Mouse (Mus musculus): ENCODE results near the gene Exoc6.

The Exoc6 gene

DNA sequence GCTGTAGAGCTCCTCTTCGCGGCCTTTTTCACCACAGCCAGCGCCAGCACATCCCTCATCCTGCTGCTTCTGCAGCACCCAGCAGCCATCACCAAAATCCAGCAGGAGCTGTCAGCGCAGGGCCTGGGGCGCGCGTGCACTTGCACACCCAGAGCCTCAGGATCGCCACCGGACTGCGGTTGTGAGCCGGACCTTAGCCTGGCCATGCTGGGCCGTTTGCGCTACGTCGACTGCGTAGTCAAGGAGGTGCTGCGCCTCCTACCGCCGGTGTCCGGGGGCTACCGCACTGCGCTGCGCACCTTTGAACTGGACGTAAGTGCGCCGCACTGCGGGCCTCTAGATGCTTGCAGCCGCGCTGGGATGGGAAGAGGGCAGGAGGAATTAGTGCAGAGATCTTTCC, 140.5 kb downstream of the Exoc6 start:
- no peak for DNase-seq (ENCODE audit: low spot score in 2 of 2)

DNA sequence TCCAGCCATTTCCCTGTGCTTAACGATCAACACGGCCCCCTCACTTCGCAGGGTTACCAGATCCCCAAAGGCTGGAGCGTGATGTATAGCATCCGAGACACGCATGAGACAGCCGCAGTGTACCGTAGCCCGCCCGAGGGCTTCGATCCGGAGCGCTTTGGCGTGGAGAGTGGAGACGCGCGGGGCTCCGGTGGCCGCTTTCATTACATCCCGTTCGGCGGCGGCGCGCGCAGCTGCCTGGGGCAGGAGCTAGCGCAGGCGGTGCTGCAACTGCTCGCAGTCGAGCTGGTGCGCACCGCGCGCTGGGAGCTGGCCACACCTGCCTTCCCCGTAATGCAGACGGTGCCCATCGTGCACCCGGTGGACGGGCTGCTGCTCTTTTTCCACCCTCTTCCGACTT, 142.7 kb downstream of the Exoc6 start:
- DNase-seq (ENCODE audit: low spot score in 2 of 2), result peak in 1 of 2 experiments; percentile 37

DNA sequence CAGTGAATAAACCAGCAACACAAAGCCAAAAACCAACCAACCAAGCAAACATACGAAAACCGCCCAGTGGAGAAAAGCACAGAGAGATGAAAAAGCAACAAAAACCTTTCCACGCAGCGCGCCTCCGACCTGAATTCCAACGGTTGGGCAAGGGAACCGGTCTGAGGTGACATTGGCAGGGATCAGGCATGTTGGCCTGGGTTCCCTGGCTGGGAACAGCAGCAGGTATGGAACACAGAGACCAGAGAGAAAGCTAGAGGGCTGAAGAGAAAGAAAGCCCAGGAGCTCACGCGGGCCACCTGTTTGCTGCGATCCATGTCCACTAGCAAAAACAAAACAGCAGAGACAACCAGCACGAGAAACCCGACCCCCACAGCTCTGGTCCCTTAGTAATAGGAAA, 144.9 kb downstream of the Exoc6 start:
- DNase-seq (ENCODE audit: low spot score in 2 of 2), result no peak

DNA sequence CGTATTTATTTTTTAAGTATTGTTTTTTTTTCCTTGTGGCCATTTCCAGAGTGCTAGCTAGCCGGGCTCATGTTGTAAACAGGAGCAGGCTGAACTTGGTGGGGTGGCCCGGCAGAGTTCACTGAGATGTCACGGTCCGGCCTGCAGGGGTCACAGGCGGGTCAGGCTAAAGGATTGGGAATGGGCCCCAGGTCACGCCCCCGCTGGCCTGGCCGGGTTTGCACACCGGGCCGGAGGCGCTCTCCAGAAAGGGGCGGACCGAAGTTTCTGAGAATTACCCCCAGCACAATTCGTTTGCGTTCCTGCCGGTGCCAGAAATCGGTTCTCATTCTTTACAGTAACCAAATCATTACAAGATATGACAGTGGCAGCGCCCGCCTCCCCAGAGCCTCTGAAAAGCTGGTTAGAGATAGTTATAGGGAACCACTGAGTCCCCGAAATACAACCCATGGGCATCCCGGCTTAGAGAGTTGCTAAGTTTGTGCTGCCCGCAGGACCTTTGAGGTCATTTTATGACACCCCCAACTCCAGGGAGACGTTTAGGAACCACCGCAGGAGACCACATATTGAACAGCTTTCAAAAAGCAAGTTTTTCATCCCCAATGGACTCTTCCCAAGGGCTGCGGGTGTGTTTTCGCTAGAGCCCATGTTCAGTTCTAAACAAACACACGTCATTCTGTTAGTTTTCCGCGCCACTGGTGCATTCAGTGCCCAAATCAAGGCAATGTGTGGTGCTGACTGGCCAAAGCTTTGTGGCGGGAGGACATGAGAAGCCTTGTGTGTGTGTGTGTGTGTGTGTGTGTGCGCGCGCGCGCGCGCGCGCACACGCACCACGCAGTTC, 145.8 kb downstream of the Exoc6 start:
- no peak for DNase-seq (ENCODE audit: low spot score in 2 of 2)

DNA sequence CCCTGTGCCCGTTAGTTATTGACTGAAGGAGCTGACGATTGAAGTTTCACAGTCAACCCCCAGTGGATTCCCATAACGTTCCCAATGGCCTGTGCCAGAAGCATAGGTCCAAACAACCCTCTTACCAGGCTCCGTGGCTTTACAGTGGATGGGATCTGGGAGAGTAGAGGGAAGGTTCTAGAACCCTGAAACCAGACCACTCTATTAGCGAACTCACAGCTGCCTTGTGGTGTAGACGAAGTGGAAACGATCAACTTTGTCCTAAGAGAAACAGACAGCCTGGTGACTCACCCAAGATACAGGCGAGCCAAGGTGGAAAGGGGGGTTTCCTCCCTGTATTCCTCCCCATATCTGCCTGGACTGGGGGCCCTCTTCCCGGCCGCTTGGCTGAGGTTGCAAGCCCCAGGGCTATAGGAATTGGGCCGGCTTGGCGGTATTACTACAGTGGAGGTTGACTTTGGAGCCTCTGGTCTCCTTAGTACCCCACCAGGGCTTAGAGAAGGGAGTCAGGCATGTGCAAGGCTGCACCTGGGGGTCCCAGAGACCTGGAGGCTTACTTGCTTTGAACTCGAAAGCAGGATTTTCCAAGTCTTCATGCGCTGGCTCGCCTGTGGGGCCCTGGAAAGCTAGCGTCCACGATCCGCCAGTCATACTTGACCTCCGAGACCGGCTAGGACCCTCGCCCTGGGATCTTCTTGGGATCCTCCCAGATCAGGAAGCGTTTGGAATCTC, 146.6 kb downstream of the Exoc6 start:
- no peak for DNase-seq (ENCODE audit: low spot score in 2 of 2)

DNA sequence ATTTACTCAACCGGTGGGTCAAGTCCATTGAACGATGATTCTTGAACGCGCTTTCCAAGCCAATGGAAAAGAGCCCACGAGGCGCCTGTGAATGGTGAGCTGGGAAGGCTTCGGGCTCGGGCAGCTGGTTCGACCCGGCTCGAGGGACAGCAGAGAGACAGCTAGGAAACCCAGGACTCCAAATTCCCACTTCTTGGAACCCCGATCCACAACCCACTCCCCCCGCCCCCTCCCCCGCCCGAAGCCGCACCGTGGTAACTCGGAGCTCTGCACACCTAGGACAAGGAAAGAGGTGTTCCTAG, 147.1 kb downstream of the Exoc6 start:
- DNase-seq (ENCODE audit: low spot score in 2 of 2), result no peak

DNA sequence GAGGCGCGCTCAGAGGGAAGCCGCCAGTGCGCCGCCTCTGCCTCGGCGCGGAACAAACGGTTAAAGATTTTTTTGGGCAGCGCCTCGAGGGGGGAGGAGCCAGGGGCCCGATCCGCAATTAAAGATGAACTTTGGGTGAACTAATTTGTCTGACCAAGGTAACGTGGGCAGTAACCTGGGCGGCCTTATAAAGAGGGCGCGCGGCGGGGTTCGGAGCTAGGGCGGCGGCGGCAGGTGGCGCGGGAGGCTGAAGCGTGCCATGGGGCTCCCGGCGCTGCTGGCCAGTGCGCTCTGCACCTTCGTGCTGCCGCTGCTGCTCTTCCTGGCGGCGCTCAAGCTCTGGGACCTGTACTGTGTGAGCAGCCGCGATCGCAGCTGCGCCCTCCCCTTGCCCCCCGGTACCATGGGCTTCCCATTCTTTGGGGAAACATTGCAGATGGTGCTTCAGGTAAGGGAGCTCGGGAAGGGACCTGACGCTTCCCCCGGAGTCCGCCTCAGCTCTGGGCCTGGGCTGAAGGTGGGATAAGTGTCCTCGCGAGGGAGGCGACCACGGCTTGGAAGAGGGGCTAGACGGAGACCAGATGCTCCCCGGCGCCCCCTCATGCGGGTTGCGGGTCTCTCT, 147.5 kb downstream of the Exoc6 start, which contains the start of gene Cyp26a1:
Gene Cyp26a1 (plus strand): TSS at position 148 of the 622 bp plus-strand sequence.
- no peak for DNase-seq (ENCODE audit: low spot score in 2 of 2)

DNA sequence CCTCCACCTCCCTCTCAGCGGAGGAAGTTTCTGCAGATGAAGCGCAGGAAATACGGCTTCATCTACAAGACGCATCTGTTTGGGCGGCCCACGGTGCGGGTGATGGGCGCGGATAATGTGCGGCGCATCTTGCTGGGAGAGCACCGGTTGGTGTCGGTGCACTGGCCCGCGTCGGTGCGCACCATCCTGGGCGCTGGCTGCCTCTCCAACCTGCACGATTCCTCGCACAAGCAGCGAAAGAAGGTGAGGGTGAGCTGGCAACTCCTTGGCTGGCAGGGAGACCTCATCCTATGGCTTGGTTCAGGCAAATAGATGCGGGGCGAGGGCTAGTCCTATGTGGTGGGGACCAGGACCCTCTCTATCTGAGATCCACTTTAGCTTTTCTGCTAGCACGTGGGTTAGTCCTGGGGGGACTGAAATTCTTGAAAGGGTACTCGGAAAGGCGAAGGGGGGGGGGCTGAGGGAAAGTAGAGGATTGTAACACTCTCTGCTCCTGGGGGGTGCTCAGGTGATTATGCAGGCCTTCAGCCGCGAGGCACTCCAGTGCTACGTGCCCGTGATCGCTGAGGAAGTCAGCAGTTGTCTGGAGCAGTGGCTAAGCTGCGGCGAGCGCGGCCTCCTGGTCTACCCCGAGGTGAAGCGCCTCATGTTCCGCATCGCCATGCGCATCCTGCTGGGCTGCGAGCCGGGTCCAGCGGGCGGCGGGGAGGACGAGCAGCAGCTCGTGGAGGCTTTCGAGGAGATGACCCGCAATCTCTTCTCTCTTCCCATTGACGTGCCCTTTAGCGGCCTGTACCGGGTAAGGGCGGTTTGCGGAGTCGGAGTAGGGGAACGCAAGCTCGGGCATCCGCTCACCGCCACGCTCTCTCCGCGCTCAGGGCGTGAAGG, 148.3 kb downstream of the Exoc6 start:
- no peak for DNase-seq (ENCODE audit: low spot score in 2 of 2)

DNA sequence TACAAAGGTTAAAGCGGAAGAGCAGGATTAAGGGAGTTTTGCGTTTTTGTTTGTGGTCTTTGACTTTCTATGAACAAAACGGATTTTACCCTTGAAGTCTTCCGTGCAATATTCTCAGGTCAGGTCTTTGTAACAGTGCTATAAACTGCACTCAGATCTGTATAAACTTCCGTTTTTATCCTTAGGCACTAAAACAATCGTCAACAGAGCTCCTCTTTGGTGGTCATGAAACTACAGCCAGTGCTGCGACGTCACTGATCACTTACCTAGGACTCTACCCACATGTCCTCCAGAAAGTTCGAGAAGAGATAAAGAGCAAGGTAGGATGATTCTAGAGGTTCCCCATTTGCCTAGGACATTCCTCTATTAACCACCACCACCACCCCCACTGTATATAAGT, 149.5 kb downstream of the Exoc6 start:
- no peak for DNase-seq (ENCODE audit: low spot score in 2 of 2)

DNA sequence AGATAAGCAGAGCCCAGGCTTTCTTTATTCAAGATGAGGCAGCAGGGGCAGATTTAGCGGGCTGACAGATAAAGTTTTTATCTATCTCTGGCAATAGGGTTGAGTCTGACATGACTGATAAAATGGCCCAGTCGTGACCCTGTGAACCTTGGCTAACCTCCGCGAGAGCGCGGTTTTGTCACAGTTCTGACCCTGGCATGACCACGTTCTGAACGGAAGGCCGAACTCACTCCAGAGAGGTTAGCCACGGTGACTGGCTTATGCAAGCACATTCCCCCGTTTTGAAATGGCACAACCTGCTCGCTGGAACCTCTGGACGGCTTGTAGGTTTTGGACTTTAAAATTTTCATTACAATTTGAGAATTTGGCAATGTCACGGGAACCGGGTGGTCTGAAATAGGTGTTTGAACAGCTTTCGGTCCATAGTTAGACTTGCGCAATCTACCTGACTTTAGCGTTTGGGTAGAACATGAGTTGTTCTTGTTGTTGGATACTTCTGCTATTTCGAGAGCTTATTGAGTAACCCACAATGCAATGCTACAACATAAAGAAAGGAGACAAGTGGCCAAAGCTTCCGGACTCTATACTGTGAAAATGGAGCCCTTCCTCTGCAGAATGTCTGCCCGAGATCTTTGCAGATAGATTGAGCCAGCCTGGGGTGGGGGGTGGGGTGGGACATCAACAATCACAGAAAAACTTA, 152.3 kb downstream of the Exoc6 start:
- no peak for DNase-seq (ENCODE audit: low spot score in 2 of 2)

DNA sequence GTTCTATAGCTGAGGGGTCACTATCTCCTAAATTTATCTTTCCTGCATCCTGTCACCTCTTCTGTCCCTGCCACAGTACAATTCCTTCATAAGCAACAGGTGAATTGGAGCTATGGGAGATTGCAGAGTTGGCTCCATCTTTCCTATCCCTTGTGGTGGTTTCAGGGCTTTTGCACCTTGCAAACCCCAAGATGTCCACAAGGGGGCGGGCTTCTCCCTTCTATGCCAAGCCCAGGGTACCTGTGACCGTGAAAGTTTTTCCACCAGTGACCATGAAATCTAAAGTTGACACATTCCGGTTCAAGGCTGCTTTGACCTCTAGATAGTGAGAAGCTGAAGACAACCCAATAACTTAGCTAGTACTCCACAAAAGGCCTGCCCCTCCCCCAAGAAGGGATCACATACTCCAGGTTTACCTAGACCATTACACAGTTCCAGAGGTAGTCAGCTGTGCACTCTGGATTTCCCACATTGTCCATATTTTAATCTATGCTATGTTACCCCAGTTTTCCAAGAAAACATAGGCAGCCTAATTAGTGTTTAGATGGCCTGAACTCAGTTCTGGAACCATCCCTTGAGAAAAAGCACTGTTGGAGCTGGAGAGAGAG, 153.8 kb downstream of the Exoc6 start:
- DNase-seq (ENCODE audit: low spot score in 2 of 2), result peak in 1 of 2 experiments; percentile 71

DNA sequence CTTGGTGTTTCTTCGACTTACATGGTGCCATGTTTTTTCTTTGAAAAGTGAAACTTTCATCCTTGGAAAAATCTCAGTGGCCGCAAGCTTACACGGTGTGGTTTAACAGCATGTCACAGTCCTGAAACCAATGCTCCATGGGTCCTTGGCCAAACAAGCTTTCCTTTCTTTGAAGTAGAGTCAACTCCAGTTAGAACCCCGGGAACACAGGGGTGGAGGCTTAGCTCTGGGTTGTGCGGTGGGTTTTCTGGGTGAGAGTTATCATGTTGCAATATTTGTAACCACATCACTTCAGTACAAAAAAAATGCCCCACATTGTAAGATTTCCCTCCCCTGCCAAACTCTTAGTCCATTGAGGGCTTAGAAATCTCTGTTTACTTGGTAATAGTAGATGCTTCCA, 155.5 kb downstream of the Exoc6 start:
- no peak for DNase-seq (ENCODE audit: low spot score in 2 of 2)

DNA sequence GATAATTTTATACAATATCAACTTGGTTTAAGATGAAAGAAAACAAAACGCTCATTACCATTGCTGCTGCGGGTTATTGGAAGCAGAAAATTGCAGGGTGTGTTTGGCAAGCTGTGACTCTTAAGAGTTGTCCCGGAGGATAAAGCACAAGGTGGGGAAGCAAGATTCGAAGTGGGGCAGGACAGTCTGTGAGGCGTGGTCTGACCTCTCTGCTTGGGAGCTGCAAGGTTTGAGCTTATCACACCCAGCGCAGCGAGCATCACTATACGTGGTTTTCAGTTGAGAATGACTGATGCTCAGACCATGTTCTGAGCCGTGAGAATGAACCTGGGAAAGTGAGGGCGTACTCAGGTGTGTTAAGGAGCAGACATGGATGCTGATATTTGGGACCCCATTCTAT, 164.5 kb downstream of the Exoc6 start:
- no peak for DNase-seq (ENCODE audit: low spot score in 2 of 2)

DNA sequence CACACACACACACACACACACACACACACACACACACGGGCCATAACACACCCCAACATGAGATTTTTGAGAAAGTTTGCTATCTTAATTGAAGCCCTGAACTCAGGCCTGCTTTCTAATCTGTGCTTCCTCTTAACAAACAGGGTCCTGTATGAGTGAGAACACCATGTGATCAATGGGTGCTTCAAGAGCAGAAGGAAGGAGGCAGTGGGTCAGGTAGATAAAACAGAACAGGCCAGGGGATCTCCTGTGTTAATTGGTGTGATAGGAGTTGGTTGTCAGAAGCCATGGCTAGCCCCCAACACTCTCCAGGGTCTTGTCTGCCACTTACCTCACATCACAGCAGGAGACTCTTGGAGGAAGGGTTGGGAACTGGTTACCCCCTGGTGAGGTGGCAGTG, 165.8 kb downstream of the Exoc6 start:
- no peak for DNase-seq (ENCODE audit: low spot score in 2 of 2)

DNA sequence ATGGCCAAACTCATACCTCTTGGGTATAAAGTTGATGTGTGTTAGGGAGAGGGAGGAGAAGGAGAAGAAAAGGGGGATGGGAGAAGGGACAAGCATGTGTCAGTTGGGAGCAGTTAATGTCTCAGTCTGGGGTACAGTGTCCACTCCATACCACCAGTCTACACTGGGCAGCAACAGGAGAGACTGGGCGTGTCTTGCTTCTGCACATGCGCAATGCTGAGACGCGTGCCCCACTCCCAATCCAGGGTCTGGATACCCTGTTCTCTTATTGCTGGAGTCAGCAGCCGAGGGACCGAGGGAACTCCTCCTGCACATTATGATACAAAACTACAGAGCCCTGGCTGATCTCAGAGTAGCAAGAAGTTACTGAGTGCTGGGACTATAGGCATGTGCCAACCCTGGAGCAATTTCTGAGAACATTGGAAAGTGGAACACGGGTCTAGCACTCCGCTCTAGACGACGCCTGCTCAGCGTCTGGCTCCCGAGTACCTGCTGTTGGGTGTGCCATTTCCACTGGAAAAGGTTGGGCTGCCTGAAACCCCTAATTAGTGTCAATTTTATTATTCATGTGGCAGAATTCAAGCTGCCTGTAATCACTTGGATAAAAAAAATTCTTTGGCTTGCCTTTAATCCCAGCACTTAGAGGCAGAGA, 166.4 kb downstream of the Exoc6 start:
- no peak for DNase-seq (ENCODE audit: low spot score in 2 of 2)

DNA sequence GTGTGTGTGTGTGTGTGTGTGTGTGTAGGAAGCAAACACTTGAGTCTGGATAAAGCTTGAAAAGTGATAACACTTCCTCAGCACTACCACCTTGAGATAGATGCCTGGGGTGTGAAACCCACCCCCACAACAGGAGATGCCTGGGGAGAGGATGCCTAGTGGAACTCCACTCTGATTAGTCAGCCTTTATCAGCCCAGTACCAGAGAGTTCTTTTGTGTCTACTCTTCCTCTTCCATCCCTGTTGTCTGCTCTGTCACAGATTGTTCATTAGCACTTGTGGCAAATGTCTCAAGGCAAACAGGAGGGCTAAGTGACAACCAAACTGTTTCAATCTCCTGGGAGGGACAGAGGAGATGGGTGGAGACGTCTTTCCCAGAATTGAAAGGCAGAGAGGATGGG, 168.9 kb downstream of the Exoc6 start:
- no peak for DNase-seq (ENCODE audit: low spot score in 2 of 2)

DNA sequence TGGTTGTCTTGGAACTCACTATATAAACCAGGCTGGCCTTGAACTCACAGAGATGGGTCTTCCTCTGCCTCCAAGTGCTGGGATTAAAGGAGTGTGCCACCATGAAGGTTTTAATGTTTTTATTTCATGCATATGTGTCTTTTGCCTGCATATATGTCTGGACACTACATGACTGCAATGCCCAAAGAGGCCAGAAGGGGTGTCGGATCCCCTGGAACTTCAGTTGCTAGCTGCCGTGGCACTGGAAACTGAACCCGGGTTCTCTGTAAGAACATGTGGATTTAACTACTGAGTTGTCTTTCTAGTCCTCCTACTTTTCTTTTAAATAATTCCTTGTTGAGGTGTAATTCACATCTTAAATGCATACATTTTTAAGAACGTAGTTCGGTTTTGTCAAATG, 174.4 kb downstream of the Exoc6 start:
- no peak for DNase-seq (ENCODE audit: low spot score in 2 of 2)

DNA sequence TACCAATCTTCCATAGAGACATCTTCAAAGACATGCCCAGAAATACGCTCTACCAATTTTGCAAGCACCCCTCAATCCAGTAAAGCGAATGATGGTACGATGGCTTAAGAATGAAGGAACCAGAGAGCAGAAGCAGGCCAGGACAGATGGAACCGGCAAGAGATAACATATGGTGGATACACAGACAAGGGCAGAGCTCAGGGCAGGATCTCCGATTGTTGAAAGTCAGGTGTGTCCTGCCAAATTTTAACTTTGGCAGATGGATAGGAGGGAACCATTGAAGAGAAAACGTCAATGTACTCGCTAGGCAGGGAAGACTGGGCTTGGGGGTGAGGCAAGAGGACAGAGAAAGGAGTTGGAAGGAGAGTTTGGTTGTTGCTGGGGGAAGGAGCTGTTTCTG, 176.4 kb downstream of the Exoc6 start:
- DNase-seq (ENCODE audit: low spot score in 2 of 2), result no peak

DNA sequence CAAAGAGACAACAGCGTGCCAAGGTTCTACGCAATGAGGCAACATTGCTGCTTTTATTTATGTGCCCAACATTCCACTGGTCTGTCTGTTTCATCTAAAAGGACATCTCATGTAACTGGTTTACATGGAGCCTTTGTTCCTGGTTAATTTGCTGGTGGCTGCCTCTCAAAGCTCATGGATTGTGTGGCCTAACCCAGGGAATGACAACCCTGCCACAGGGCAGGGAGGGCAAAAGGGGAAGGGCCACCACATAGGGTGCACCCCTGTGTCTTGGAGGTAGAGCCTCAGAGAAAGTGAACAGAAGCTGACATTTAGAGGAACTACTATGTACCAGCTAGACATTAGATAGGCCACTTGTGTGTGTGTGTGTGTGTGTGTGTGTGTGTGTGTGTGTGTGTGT, 177.1 kb downstream of the Exoc6 start:
- DNase-seq (ENCODE audit: low spot score in 2 of 2), result no peak

All from frontal cortex, postnatal 14 days (tissue).